Mouse (Mus musculus) cerebellum, adult 2 months (tissue): ENCODE measurements around the gene Nf2. TPM values are rescaled to one million over a fixed set of nuclear protein-coding genes. Genes with fewer than 3 reads are reported as not detected.

ENCODE experiments used
- DNase-seq, 2 experiments: peaks; one replicate each; pipeline ENCODE4 v3.0.0; 2021
- H3K27ac ChIP-seq: fragments of 200-500 bp; 2 replicates; pipeline ENCODE4 v1.5.1; 2012; ENCODE audit warnings: low read length, control low read depth, inconsistent platforms; ENCODE audit not compliant: insufficient read depth
- H3K27me3 ChIP-seq: fragments of 200-500 bp; 2 replicates; pipeline ENCODE4 v1.6.1; 2012; ENCODE audit warnings: inconsistent platforms, mild to moderate bottlenecking, low read length, moderate library complexity; ENCODE audit not compliant: control insufficient read depth, insufficient read depth
- H3K4me1 ChIP-seq: fragments of 200-500 bp; 2 replicates; pipeline ENCODE4 v1.6.1; 2011; ENCODE audit warnings: low read length; ENCODE audit not compliant: control insufficient read depth, insufficient read depth
- H3K4me3 ChIP-seq: fragments of 200-500 bp; replicated peaks from 2 replicates; pipeline ENCODE3; 2011; ENCODE audit warnings: mild to moderate bottlenecking, low read depth, low read length, control low read depth; ENCODE audit not compliant: insufficient read depth
- CTCF ChIP-seq: fragments of 200-500 bp; IDR thresholded peaks from 2 replicates; pipeline ENCODE4 v1.5.1; 2011; ENCODE audit warnings: low read depth, mild to moderate bottlenecking, control low read depth, low read length, moderate library complexity, borderline replicate concordance; ENCODE audit not compliant: insufficient read depth
- POLR2A ChIP-seq: fragments of 200-500 bp; IDR thresholded peaks from 2 replicates; pipeline ENCODE4 v1.6.1; 2011; ENCODE audit warnings: low read length, control low read depth, borderline replicate concordance; ENCODE audit not compliant: insufficient read depth
- WGBS: fragments of 180-500 bp; shearing (Covaris S2); methylation state at CpG from one replicate; pipeline ENCODE4 v1.1.7; 2018; 5-methylcytosine and 5-hydroxymethylcytosine counted together
- polyA plus RNA-seq: library from polyadenylated mRNA; depleted of rRNA; stranded (reverse); fragments of >200 nt; gene quantifications from 2 replicates; pipeline ENCODE4 v1.2.3, GENCODE M21; 2012

Nf2 gene
- polyA plus RNA-seq, 1 experiment, result 50.2 TPM

GRCm38 (mm10) chr11:4769881-4770280 is 79.5 kb downstream of the Nf2 start:
- Histone ChIP-seq H3K27ac (no peak overlapping the region), H3K4me3 (no peak overlapping the region), H3K4me1 (no peaks in the 10 kb centered on the region), H3K27me3 (no peaks in the 10 kb centered on the region)
- TF ChIP-seq CTCF (no peak), POLR2A (no peak)
- WGBS, result 87% methylated on average over 6 of the region's 6 CpGs
- no peak for DNase-seq

GRCm38 (mm10) chr11:4769293-4769692 is 80.0 kb downstream of the Nf2 start:
- Histone ChIP-seq H3K27ac (no peak overlapping the region), H3K4me3 (no peak overlapping the region), H3K4me1 (peaks cover 3% of the 10 kb centered on the region; the same call in 1 of the 2 replicates), H3K27me3 (no peaks in the 10 kb centered on the region)
- TF ChIP-seq CTCF (no peak), POLR2A (no peak)
- WGBS, result 51% methylated on average over 7 of the region's 7 CpGs
- DNase-seq, result no peak

GRCm38 (mm10) chr11:4768399-4768798 is 80.9 kb downstream of the Nf2 start:
- Histone ChIP-seq H3K4me3 (no peak overlapping the region), H3K27me3 (no peaks in the 10 kb centered on the region), H3K4me1 (peaks cover 3% of the 10 kb centered on the region), H3K27ac (no peak overlapping the region)
- TF ChIP-seq POLR2A (no peak), CTCF (no peak)
- DNase-seq, result no peak
- WGBS, result 64% methylated on average over 4 of the region's 4 CpGs

GRCm38 (mm10) chr11:4764476-4764875 is 84.9 kb downstream of the Nf2 start:
- DNase-seq, result peak; percentile 44 to 62
- Histone ChIP-seq H3K27me3 (no peaks in the 10 kb centered on the region), H3K4me1 (peaks cover 3% of the 10 kb centered on the region), H3K27ac (no peak overlapping the region), H3K4me3 (no peak overlapping the region)
- no peak for TF ChIP-seq POLR2A
- no peak for TF ChIP-seq CTCF
- WGBS, result 33% methylated on average over 5 of the region's 5 CpGs

DNA sequence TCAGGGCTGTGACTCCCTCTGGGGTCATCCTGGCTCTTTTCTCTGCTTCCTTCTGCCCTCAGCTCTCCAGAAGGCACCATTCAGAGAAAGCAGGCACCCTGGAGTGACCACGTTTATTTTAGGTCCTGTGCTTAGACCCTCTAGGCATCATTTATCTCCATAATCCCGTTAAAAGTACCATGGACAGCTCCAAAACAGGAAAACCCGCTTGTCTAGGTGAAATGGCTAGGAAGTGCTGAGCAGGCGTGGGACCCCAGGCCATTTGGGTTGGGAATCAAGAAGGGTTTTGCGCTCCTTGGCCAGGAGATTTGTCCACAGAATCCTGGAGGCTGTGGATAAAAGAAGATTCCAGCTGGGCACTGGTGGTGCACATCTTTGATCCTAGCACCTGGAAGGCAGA is 85.7 kb downstream of the Nf2 start:
- no peak for DNase-seq
- Histone ChIP-seq H3K27me3 (no peaks in the 10 kb centered on the region), H3K4me1 (peaks cover 3% of the 10 kb centered on the region), H3K4me3 (no peak overlapping the region), H3K27ac (no peak overlapping the region)
- 76% methylated on average over 5 of the region's 5 CpGs for WGBS
- TF ChIP-seq POLR2A, result no peak
- no peak for TF ChIP-seq CTCF

GRCm38 (mm10) chr11:4762511-4762910 is 86.8 kb downstream of the Nf2 start:
- no peaks in the 10 kb centered on the region for H3K27me3 ChIP-seq
- no peak for TF ChIP-seq POLR2A
- TF ChIP-seq CTCF, result no peak
- H3K27ac ChIP-seq, result no peak overlapping the region
- DNase-seq, result no peak
- no peak overlapping the region for H3K4me3 ChIP-seq
- peaks cover 3% of the 10 kb centered on the region for H3K4me1 ChIP-seq
- WGBS, result 77% methylated on average over 2 of the region's 2 CpGs

- Histone ChIP-seq H3K4me3 (no peak overlapping the region), H3K27ac (no peak overlapping the region), H3K4me1 (peaks cover 3% of the 10 kb centered on the region), H3K27me3 (no peaks in the 10 kb centered on the region)
- TF ChIP-seq CTCF, result no peak
- no peak for TF ChIP-seq POLR2A
- no peak for DNase-seq
- WGBS, result 63% methylated on average over 6 of the region's 6 CpGs
Observed at GRCm38 (mm10) chr11:4761991-4762390, 87.3 kb downstream of the Nf2 start.

GRCm38 (mm10) chr11:4760438-4760837 is 88.9 kb downstream of the Nf2 start:
- no peak for DNase-seq
- no peaks in the 10 kb centered on the region for H3K27me3 ChIP-seq
- no peak overlapping the region for H3K4me3 ChIP-seq
- WGBS, result 44% methylated on average over 4 of the region's 4 CpGs
- H3K4me1 ChIP-seq, result peaks cover 3% of the 10 kb centered on the region
- TF ChIP-seq POLR2A (no peak), CTCF (no peak)
- H3K27ac ChIP-seq, result no peak overlapping the region
